Mouse (Mus musculus) ovary, adult 18-20 months (tissue): ENCODE results near the gene Tmem106a.
"Not testable (repeated sequence)": the region's sequence is repeated elsewhere in the genome, so short reads cannot be mapped to it uniquely, and the experiment has no call there.

Experiments used
- DNase-seq: peaks from one replicate; pipeline ENCODE4 v3.0.0; 2022; ENCODE audit warnings: low spot score, mixed read lengths

The Tmem106a gene

DNA sequence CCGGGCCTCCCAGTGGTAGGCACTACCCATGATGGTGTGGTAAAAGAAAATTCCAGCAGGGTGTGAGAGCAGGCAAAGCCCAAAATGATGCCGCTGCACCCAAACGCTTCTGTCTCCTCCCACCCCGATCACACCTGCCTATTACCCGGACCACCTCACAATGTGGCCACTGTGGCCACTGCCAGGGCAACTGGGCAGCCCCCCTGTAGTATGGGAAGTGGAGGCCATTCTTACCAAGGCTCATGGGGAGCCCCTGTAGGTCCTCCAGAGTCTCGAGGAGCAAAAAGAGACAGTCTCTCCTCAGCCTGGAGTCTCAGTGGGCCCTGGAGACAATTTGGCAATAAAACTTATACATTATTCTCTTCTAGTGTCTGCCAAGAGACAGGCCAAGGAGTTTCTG, 17.1 kb downstream of the Tmem106a start, which contains the start of gene Gm11634:
Gene Gm11634 (minus strand): TSS at position 101 of the 400 bp plus-strand sequence.
- DNase-seq, result no peak

DNA sequence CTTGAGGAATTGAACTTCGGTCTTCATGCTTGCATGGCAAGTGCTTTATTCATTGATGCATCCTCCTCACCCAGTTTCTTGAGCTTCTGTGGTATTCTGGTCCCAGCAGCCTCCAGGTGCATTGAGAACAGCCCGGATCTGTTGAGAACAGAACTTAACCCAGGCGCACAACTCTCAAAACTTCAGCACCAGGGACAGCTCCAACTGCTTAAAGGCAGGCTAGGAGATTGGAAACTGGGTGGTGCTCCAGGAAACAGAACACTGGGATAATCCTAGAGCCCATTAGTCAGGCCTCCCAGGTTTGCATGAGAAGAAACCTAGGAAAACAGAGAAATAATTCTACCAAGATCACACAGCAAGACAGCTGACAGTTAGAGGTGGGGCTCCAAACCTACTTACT, 20.4 kb downstream of the Tmem106a start:
- peak; percentile 18 for DNase-seq

DNA sequence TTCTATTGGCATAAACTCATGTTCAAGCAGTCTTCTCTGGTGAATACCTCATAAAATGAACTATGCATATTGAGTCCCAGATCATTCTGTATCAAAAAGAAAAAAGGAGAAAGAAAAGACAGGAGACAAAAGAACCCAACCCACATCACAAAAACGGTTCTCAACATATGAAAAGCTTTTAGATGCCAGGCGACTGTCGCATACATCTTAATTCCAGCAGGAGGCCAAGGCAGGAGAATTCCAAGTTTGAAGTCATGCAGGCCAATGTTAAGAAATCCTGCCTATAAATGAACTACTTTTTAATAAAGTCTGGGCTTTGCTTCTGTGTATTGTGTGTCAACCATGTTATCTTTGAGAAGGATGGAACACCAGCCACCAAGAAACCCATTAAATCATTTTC, 22.1 kb downstream of the Tmem106a start:
- no peak for DNase-seq

DNA sequence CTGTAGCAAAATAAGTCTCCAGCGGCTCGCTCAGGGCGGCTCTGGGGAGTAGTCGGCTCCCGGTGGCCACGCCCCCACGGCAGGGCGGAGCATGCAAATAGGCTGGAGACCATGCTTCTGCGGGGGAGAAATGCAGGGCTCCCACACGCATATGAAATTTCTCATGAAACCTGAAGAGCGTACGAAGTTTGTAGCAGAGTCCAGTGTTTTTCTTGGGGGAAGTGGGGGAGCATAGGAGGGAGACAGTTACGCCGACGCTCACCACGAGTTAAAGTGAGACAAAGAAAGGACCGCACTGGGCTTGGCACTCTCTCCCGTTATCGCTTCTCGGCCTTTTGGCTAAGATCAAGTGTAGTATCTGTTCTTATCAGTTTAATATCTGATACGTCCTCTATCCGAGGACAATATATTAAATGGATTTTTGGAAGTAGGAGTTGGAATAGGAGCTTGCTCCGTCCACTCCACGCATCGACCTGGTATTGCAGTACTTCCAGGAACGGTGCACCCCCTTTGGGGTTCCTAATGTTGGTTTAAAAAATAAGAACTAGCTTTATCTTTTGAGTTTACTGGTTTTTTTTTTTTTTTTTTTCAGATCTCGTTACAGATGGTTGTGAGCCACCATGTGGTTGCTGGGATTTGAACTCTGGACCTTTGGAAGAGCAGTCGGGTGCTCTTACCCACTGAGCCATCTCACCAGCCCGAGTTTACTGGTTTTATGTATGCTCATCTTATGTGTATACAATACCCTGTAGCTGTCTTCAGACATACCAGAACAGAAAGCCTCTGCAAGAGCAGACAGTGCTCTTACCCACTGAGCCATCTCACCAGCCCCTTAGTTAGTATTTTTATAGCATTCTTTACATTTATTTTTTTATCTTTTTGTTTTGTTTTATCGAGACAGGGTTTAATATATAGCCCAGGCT, 22.8 kb downstream of the Tmem106a start:
- DNase-seq, result peak; percentile 55

DNA sequence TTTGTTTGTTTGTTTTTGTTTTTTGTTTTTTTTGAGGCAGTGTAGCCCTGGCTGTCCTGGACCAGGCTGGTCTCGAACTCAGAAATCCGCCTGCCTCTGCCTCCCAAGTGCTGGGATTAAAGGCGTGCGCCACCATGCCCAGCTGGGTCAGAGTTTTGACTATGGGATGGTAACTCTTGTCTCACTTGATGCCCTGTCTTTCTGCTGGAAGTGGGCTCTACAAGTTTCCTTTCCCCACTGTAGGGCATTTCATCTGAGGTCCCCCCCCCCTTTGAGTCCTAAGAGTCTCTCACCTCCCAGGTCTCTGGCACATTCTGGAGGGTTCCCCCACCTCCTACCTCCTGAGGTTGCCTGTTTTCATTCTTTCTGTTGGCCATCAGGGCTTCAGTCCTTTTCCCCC, 25.1 kb downstream of the Tmem106a start:
- not testable (repeated sequence) for DNase-seq

DNA sequence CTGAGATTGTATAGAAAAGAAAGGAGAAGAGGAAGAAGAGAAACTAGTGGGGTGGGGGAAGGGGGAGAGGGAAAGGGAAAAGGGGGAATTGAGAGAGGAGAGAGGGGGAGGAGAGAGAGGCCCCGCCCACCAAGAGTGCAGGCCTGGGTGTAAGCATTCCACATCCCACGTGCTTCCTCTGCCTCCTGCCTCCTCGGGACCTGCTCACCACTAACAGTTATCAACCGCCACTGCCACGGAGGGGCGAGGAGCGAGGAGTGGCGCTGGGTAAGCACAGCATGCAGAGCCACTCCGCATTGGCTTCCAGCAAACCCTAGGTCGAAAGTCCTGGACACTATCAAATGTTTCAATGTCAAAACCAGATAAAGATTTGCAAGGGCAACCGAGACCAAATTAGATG, 28.4 kb downstream of the Tmem106a start:
- DNase-seq, result no peak

DNA sequence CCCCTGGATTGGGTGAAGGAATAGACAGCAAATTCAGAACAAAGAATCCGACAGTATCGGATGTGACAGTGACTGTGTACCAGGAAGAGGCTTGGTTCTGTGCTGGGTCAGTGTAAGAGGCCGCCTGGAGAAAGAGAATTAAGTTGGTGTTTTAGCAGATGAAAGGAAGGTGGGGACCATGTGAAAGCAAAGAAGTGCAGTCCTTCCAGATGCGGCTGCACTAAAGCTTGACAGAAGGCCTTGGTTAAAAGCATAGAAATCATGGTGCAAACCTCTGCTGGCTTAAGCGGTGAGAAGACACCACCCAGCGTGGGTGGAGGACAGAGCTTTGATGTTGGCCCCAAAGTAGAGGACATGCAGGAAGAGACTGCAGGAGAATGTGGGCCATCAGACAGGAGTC, 31.6 kb downstream of the Tmem106a start:
- DNase-seq, result no peak

DNA sequence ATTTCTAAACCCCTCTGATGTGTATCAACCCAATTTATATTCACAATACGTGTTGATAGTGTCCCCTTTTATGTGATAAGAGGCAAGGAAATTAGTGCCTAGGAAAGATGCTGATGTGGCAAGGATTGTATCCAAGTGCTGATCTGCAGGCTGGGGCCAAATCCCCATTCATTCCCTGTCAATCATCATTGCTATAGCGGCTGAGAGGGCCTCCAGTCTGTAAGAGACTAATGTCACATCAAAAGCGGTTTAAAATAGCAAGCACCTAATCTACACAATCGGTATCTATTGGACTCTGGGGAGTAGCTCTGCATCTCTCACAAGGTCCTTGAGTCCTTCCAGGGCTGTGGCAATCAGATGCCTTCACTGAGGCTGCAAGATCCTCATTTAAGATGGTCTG, 32.1 kb downstream of the Tmem106a start:
- DNase-seq, result no peak

DNA sequence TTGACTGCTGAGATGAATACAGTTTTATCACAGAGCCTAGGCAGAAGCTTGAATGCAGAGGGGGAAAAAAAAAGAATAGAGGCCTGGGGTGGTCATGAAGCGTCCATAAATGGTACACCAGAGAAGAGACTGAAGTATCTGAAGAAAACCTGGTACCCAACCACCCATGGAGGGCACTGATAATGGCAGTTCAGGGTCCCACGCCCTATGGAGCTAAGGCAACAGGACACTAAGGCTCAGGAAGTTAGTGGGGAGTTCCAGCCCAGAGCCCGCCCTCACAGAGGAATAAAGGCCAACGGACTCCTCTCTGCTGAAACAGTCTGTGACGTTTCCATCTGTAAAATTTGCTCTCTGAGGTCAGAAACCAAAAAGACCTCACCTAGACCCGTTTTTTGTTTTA, 33.3 kb downstream of the Tmem106a start:
- DNase-seq, result no peak

DNA sequence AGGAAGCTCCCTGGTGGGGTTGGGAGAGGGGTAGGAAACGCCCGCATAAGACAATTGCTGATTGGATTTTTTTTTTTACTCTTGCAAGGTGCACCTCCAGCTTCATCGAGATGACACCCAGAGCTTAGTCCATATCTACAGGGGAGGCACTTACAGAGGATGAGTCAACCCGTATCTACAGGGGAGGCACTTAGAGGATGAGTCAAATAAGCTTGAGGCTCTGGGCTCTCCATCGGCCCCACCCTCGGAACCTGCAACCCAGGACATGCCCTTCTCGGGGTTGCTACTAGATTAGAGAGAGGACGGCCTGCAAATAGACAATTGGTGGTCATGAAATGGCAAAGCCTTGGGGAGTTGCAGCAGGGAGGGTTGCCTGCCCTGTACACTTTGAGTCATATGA, 34.1 kb downstream of the Tmem106a start:
- no peak for DNase-seq

DNA sequence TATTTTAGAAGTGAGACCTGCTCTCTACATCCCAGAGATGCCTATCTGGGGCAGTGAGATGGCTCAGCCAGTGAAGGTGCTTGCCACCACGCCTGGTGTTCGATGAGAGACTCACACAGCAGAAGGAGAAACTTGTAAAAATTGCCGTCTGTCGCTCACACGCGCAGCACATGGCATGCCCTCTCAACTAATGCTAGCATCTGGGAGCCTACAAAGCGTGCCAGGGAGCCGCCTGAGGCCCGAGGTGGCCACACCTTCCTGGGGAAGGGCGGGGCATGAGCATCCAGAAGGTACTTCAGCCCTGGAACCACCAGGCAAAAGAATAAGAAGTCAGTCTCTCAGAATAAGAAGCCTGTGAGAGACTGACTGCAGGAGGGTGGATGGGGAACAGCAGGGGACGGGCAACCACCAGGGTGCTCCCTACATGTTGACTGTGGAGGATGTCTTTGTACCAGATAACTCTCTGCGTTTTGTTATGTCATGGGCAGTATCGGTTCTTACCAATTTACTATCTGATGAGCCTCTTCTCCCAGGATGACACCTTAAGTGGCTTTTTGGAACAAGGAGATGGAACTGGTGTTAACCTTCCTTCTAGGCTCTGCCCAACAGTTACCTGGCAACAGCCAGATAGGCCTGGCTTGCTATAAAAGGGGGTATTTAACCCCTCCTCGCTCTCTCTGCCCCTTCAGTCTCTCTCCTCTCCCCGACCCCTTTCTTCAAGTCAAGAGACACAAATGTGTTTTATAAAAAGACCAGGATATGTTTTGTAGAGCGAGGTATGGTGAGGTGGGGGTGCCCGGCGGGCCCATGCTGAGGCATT, 35.1 kb downstream of the Tmem106a start:
- DNase-seq, result no peak

DNA sequence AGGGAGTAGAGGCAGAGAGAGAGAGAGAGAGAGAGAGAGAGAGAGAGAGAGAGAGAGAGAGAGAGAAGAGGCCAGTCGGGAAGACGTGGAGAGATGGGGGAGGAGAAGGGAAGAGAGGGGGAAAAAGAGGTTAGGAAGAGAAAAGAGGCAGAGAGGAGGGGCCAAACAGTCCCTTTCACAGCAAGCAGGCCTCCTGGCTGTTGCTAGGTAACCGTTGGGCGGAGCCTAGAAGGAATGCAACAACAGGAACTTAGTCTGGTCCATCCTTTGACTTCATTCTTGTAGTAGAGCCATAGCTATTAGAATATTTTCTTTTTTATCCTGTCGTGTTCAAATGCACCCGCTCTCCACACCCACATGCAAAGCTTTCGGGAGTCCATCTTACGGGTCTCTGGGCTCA, 35.8 kb downstream of the Tmem106a start:
- peak; percentile 50 for DNase-seq

DNA sequence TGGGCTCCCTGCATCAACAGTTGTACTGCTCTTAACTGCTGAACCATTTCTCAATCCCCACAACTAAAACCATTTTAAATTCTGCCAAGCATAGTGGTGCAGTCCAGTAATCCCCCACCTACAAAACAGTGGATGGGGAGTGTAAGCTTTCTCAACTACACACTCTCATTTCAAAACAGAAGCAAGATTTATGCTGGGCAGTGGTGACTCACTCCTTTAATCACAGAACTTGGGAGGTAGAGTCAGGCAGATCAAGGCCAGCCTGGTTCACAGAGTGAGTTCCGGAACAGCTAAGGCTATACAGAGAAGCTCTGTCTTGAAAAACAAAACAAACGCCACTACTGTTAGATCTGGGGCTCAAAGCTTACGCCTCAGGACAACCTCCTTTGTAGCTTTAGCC, 36.6 kb downstream of the Tmem106a start:
- DNase-seq, result no peak

DNA sequence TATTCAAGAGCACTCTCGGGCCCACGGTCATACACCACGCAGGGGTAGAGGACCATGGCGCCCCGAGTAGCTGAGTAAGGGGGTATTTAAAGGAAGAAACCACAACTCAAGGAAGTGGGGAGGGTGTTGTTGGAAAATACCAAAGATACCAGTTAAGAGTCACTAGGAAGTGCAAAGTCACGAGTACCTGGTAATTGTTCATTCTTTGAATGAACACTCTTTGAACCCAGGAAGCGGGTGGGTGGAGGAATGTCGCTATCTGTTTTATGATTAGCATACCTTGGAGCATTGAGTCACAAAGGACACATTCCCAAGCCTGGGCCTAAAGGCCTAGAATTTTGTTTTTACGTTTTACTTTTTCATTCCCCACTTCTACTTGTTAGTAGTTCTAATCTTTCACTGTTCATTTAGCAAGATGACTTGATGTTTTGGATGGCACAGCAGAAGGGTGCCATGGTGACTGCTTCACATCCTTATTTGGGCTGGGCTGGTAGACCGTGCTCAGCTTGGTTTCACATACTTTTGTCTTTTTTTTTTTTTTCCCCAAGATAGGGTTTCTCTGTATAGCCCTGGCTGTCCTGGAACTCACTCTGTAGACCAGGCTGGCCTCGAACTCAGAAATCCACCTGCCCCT, 38.1 kb downstream of the Tmem106a start:
- DNase-seq, result not testable (repeated sequence)

DNA sequence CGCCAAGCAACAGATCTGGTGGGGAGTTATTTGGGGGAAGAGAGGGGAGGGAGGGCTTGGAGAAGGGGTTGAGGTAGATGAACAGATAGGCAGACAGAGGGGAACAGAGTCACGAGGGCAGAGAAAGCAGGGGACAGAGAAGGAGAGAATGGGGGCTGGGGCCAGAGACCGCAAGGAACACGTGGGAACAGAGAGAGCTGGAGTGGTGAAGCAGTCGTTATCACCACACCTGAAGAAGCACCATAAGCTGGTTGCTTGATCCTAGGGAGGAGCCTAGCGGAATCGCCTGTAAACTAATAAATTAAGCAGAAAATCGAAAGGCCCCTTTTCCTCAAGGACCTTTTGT, 44.6 kb downstream of the Tmem106a start:
- no peak for DNase-seq

DNA sequence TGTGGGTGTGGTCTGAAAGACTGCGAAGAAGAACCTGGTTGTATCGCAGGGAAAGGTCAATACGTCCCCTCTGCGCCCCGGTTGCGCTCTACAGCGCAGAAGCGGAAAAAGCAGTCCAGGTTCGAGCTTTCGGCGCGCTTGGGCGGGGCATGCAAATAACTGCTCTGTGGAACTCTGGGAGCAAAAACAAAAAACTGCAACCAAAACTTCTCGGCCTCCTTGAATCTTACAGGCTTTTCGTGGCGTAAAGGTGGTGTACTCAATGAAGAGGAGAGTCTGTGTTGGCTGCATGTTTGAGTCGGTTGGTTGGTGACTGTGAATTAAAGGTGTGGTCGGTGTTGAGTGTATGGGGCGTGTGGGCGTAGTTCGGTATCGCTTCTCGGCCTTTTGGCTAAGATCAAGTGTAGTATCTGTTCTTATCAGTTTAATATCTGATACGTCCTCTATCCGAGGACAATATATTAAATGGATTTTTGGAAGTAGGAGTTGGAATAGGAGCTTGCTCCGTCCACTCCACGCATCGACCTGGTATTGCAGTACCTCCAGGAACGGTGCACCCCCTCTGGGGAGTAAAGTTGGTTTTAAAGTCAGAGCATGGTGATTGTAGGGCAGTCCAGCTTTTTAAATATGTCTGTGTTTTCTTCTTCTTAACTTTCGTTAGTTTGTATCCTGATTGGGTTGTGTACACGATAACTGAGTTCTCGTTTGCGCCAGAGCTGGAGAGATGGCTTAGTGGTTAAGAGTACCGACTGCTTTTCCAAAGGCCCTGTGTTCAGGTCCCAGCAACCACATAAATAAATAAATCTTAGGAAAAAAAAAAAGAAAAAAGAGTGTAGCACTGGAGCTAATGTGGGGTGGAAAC, 45.2 kb downstream of the Tmem106a start, which contains the start of gene Rdm1:
Gene Rdm1 (plus strand): TSS at position 201 of the 862 bp plus-strand sequence.
- peak; percentile 78 for DNase-seq

DNA sequence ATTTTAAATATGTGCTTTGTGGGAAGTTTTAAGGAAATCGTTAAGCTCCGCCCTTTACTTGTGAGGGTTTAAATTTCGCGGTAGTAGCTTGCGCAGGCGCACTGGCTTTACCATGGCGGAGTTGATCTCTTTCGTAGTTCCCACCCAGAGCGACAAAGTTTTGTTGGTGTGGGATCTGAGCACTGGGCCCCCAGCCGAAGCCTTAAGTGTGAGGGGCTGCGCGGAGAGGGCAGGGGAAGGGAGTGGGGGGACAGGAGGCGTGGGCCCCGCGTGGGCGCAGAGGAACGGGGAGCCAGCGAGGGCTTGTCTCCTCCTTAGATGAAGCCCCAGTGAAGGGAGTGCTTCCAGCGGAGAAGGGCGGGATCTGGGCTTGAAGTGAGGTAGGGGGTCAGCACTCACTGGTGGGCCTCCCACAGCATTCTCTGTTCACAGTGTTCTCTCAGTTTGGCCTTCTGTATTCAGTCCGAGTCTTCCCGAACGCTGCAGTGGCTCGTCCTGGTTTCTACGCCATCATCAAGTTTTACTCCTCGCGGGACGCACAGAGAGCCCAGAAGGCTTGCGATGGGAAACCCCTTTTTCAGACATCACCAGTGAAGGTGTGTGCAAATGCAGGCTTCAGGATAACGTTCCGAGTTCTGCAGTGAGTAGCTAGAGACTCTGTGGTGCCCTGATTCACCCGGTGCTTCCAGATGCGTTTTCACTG, 46.0 kb downstream of the Tmem106a start:
- peak; percentile 74 for DNase-seq

DNA sequence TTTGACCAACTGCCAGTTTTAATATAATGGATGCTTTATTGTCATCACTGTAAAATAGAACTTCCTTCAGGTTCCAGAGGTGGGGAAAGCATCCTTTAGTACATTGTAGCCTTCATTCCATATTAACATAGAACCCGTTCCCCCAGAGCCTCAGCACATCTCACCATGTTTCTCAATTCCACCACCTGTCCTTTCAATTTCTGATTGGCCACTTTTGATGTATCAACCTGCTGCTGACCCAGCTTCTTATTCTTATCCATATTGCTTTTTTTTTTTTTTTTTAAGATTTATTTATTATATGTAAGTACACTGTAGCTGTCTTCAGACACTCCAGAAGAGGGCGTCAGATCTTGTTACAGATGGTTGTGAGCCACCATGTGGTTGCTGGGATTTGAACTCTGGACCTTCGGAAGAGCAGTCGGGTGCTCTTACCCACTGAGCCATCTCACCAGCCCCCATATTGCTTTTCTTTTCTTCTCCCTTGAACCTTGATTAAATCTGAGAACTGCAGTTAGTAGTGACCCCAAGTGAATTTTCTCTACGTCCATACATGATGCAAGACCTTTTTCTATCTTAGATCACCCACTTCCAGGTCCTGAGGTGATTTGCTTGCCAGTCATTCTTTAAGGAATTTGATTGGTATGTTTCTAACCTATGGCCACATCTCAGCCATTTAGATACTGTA, 46.8 kb downstream of the Tmem106a start:
- DNase-seq, result not testable (repeated sequence)

DNA sequence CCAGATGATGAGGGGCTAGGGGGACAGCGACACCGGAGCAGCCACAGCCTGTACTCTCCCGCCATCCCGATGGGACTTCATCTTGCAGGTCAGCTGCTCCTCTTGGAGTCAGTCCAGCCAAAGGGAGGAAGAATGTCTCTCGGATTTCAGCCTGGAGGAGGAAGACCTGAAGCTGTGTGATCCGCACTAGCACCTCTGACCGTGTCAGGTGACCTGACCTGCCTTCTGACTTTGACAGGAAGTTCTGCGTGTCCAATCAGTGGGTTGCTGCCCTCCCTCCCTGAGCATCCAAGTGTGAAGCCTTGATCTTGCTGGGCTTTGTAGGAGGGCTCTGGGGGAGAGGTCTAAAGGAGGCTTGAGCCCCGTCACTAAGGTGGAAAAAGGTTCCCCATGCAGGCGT, 53.6 kb downstream of the Tmem106a start:
- no peak for DNase-seq

DNA sequence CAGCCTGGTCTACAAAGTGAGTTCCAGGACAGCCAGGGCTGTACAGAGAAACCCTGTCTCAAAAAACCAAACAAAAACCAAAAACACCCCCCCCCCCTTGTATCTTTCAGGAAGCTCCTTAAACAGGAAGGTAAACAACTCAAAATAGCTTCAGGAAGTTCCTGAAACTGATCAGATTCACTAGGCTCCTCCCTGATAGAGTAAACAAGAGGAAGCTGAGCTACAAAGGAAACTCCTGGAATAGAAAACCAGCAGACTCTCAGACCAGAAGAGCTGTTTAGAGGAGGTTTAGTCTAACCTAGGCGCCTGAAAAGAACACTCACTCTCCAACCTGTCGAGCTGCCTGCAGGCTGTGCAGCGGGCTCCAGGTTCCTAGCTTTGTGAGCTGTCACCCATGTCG, 57.7 kb downstream of the Tmem106a start:
- DNase-seq, result no peak
